Mouse (Mus musculus) liver, adult 2 months (tissue): ENCODE data around the gene Itpr2.

Experiments
- CTCF ChIP-seq: fragments of 200-500 bp; IDR thresholded peaks from 2 replicates; pipeline ENCODE4 v1.5.1; 2011; ENCODE audit warnings: low read depth, low read length, control low read depth
- POLR2A ChIP-seq: fragments of 200-500 bp; IDR thresholded peaks from 2 replicates; pipeline ENCODE4 v1.6.1; 2011; ENCODE audit warnings: low read length, control low read depth; ENCODE audit not compliant: insufficient read depth; ENCODE audit errors: extremely low read depth

DNA sequence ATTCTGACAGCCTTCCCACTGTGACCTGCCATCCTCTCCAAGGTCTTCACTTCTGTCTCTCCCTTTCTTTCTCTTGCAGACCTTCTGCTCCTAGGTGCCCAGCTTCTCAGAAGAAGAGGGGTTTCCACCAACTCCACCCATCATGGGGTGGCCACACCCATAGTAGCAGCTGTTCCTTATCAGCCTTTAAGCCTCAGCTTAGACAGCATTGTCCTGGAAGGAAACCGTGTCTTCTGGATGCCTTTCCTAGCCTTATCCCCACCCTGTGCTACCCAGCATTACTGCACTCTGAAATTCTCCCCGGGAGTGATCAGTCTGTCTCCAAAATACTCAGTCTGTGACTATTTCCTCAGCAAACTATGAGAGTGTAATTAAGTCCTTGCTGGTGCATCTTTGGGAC is 245.6 kb downstream of the Itpr2 start:
- no peak for TF ChIP-seq CTCF
- no peak for TF ChIP-seq POLR2A
